Mouse (Mus musculus) liver, embryonic 12.5 days (tissue): ENCODE data around the gene Sypl2. TPM values are rescaled to one million over a fixed set of nuclear protein-coding genes. Genes with fewer than 3 reads are reported as not detected.

Source experiments
- ATAC-seq: fragments of 200-750 bp; cut with Nextera tagmentation; 2 replicates; pipeline ENCODE4 v1.8.0; 2017; ENCODE audit warnings: moderate number of reproducible peaks, mild to moderate bottlenecking, moderate library complexity
- H3K27ac ChIP-seq: fragments of 300-500 bp; sonication (generic); 2 replicates; pipeline ENCODE4 v1.5.1; 2016; ENCODE audit warnings: mild to moderate bottlenecking
- H3K27me3 ChIP-seq: fragments of 300-500 bp; sonication (generic); replicated peaks from 2 replicates; pipeline ENCODE4 v1.6.1; 2016; ENCODE audit warnings: mild to moderate bottlenecking, moderate library complexity
- H3K36me3 ChIP-seq: fragments of 300-500 bp; sonication (generic); 2 replicates; pipeline ENCODE4 v1.6.1; 2016; ENCODE audit warnings: mild to moderate bottlenecking, moderate library complexity
- H3K4me1 ChIP-seq: fragments of 300-500 bp; sonication (generic); 2 replicates; pipeline ENCODE4 v1.6.1; 2016
- H3K4me2 ChIP-seq: fragments of 300-500 bp; sonication (generic); 2 replicates; pipeline ENCODE4 v1.6.1; 2016; ENCODE audit warnings: mild to moderate bottlenecking, moderate library complexity
- H3K4me3 ChIP-seq: fragments of 300-500 bp; sonication (generic); 2 replicates; pipeline ENCODE4 v1.5.1; 2016; ENCODE audit warnings: mild to moderate bottlenecking, moderate library complexity
- H3K9ac ChIP-seq: fragments of 300-500 bp; sonication (generic); 2 replicates; pipeline ENCODE4 v1.6.1; 2016; ENCODE audit warnings: mild to moderate bottlenecking, moderate library complexity
- H3K9me3 ChIP-seq: fragments of 300-500 bp; sonication (generic); replicated peaks from 2 replicates; pipeline ENCODE4 v1.6.1; 2016; ENCODE audit warnings: mild to moderate bottlenecking, moderate library complexity
- WGBS: fragments of 180-500 bp; shearing (Covaris S2); methylation state at CpG from one replicate; pipeline ENCODE4 v1.1.7; 2016; ENCODE audit not compliant: insufficient replicate concordance; 5-methylcytosine and 5-hydroxymethylcytosine counted together
- polyA plus RNA-seq: library from polyadenylated mRNA; unstranded; fragments of >200 nt; fragmentation: Nextera tagmentation; extraction: Ambion mirVana; gene quantifications from 2 replicates; pipeline ENCODE4 v1.2.1, GENCODE M21; 2016

Gene Sypl2
- polyA plus RNA-seq, 1 experiment from 2014 or later, result 0.14 TPM

GRCm38 (mm10) chr3:108203621-108204325, 22.7 kb downstream of the Sypl2 start:
- WGBS, result 67% methylated on average over 11 of the region's 11 CpGs

GRCm38 (mm10) chr3:108203212-108203611, 23.2 kb downstream of the Sypl2 start:
- no peak overlapping the region for H3K4me2 ChIP-seq
- no peak overlapping the region for H3K9ac ChIP-seq
- WGBS, result 82% methylated on average over 13 of the region's 13 CpGs
- H3K27ac ChIP-seq, result no peak overlapping the region
- H3K27me3 ChIP-seq, result no peaks in the 10 kb centered on the region
- H3K36me3 ChIP-seq, result peaks cover 63% of the 10 kb centered on the region
- H3K4me3 ChIP-seq, result no peak overlapping the region
- no peaks in the 10 kb centered on the region for H3K9me3 ChIP-seq
- peaks cover 43% of the 10 kb centered on the region for H3K4me1 ChIP-seq
- ATAC-seq, result no peak

More at GRCm38 (mm10) chr3:108203621-108204325, 22.7 kb downstream of the Sypl2 start:
- H3K27ac ChIP-seq, result no peak overlapping the region
- H3K9ac ChIP-seq, result no peak overlapping the region
- ATAC-seq, result no peak
- peaks cover 62% of the 10 kb centered on the region for H3K36me3 ChIP-seq
- H3K4me1 ChIP-seq, result peaks cover 46% of the 10 kb centered on the region
- no peaks in the 10 kb centered on the region for H3K27me3 ChIP-seq
- H3K4me3 ChIP-seq, result no peak overlapping the region
- no peaks in the 10 kb centered on the region for H3K9me3 ChIP-seq
- H3K4me2 ChIP-seq, result no peak overlapping the region

- H3K9me3 ChIP-seq, result no peaks in the 10 kb centered on the region
- no peak overlapping the region for H3K9ac ChIP-seq
- H3K4me1 ChIP-seq, result peaks cover 42% of the 10 kb centered on the region
- no peak overlapping the region for H3K4me2 ChIP-seq
- no peaks in the 10 kb centered on the region for H3K27me3 ChIP-seq
- no peak overlapping the region for H3K4me3 ChIP-seq
- H3K36me3 ChIP-seq, result peaks cover 59% of the 10 kb centered on the region
- no peak for ATAC-seq
- H3K27ac ChIP-seq, result no peak overlapping the region
Observed at GRCm38 (mm10) chr3:108202506-108202905, 23.9 kb downstream of the Sypl2 start.

- 3% methylated on average over 44 of the region's 44 CpGs for WGBS
- H3K27ac ChIP-seq, result peak within 1 kb of the TSS; percentile 90
- peaks cover 60% of the 10 kb centered on the region for H3K4me1 ChIP-seq
- peak within 1 kb of the TSS; percentile 80 for H3K4me2 ChIP-seq
- peak; percentile 96 for ATAC-seq
- H3K36me3 ChIP-seq, result peaks cover 40% of the 10 kb centered on the region
- H3K9me3 ChIP-seq, result no peaks in the 10 kb centered on the region
- H3K4me3 ChIP-seq, result peak within 1 kb of the TSS; percentile 72
- peak within 1 kb of the TSS; percentile 79 for H3K9ac ChIP-seq
- no peaks in the 10 kb centered on the region for H3K27me3 ChIP-seq
Observed at GRCm38 (mm10) chr3:108200329-108201323, 25.8 kb downstream of the Sypl2 start, which contains the start of gene Cyb561d1. Gene Cyb561d1, minus strand, starts transcription at chr3:108201212.

- ATAC-seq, result no peak
- peak overlapping the region; percentile 79; the same call in 1 of the 2 replicates for H3K9ac ChIP-seq
- peak overlapping the region; percentile 80 for H3K4me2 ChIP-seq
- H3K9me3 ChIP-seq, result no peaks in the 10 kb centered on the region
- peak overlapping the region; percentile 72; the same call in 1 of the 2 replicates for H3K4me3 ChIP-seq
- H3K4me1 ChIP-seq, result peaks cover 59% of the 10 kb centered on the region
- H3K27ac ChIP-seq, result peak overlapping the region; percentile 90
- H3K36me3 ChIP-seq, result peaks cover 28% of the 10 kb centered on the region
- H3K27me3 ChIP-seq, result no peaks in the 10 kb centered on the region
- 92% methylated on average over 6 of the region's 6 CpGs for WGBS
Observed at GRCm38 (mm10) chr3:108199231-108199630, 27.2 kb downstream of the Sypl2 start.

- 44% methylated on average over 14 of the region's 14 CpGs for WGBS
- Histone ChIP-seq H3K9me3 (no peaks in the 10 kb centered on the region), H3K9ac (no peak overlapping the region), H3K27me3 (no peaks in the 10 kb centered on the region), H3K4me1 (peaks cover 50% of the 10 kb centered on the region), H3K4me3 (no peak overlapping the region), H3K36me3 (peaks cover 11% of the 10 kb centered on the region; the same call in 1 of the 2 replicates), H3K4me2 (peak overlapping the region; percentile 13; the same call in 1 of the 2 replicates), H3K27ac (no peak overlapping the region)
- no peak for ATAC-seq
Observed at GRCm38 (mm10) chr3:108197066-108197497, 29.4 kb downstream of the Sypl2 start.

- Histone ChIP-seq H3K36me3 (0 out of 2 replicates have a peak, but pooled peaks cover 8% of the 10 kb centered on the region), H3K4me2 (no peak overlapping the region), H3K27ac (0 out of 2 replicates have a peak overlapping the region, but pooled peaks have one; percentile 23), H3K4me1 (peaks cover 45% of the 10 kb centered on the region), H3K9me3 (no peaks in the 10 kb centered on the region), H3K4me3 (no peak overlapping the region), H3K27me3 (no peaks in the 10 kb centered on the region), H3K9ac (no peak overlapping the region)
- 47% methylated on average over 7 of the region's 7 CpGs for WGBS
- ATAC-seq, result no peak
Observed at GRCm38 (mm10) chr3:108195941-108196590, 30.4 kb downstream of the Sypl2 start.

GRCm38 (mm10) chr3:108195287-108195686, 31.2 kb downstream of the Sypl2 start:
- Histone ChIP-seq H3K4me2 (no peak overlapping the region), H3K27ac (no peak overlapping the region), H3K36me3 (0 out of 2 replicates have a peak, but pooled peaks cover 8% of the 10 kb centered on the region), H3K9ac (no peak overlapping the region), H3K9me3 (no peaks in the 10 kb centered on the region), H3K4me3 (no peak overlapping the region), H3K27me3 (no peaks in the 10 kb centered on the region), H3K4me1 (peaks cover 42% of the 10 kb centered on the region)
- no peak for ATAC-seq
- WGBS, result 66% methylated on average over 4 of the region's 4 CpGs

- H3K9me3 ChIP-seq, result no peaks in the 10 kb centered on the region
- H3K27me3 ChIP-seq, result peaks cover 13% of the 10 kb centered on the region
- WGBS, result 56% methylated on average over 4 of the region's 4 CpGs
- no peak overlapping the region for H3K4me2 ChIP-seq
- 0 out of 2 replicates have a peak, but pooled peaks cover under 1% of the 10 kb centered on the region for H3K36me3 ChIP-seq
- ATAC-seq, result peak; percentile 9; the same call in 1 of the 2 replicates
- H3K9ac ChIP-seq, result no peak overlapping the region
- no peak overlapping the region for H3K27ac ChIP-seq
- H3K4me1 ChIP-seq, result peaks cover 39% of the 10 kb centered on the region
- no peak overlapping the region for H3K4me3 ChIP-seq
Observed at GRCm38 (mm10) chr3:108193686-108194085, 32.8 kb downstream of the Sypl2 start.

GRCm38 (mm10) chr3:108189897-108190296, 36.6 kb downstream of the Sypl2 start:
- H3K9ac ChIP-seq, result no peak overlapping the region
- ATAC-seq, result no peak
- peaks cover 51% of the 10 kb centered on the region for H3K27me3 ChIP-seq
- H3K4me3 ChIP-seq, result no peak overlapping the region
- 51% methylated on average over 5 of the region's 5 CpGs for WGBS
- H3K27ac ChIP-seq, result no peak overlapping the region
- H3K4me1 ChIP-seq, result peaks cover 35% of the 10 kb centered on the region
- no peaks in the 10 kb centered on the region for H3K9me3 ChIP-seq
- H3K4me2 ChIP-seq, result peak overlapping the region; percentile 5; the same call in 1 of the 2 replicates
- H3K36me3 ChIP-seq, result no peaks in the 10 kb centered on the region

- H3K27me3 ChIP-seq, result peaks cover 61% of the 10 kb centered on the region
- H3K4me1 ChIP-seq, result peaks cover 31% of the 10 kb centered on the region
Observed at GRCm38 (mm10) chr3:108188716-108189490, 37.5 kb downstream of the Sypl2 start.

More at GRCm38 (mm10) chr3:108188716-108189490, 37.5 kb downstream of the Sypl2 start:
- H3K9me3 ChIP-seq, result no peaks in the 10 kb centered on the region
- no peak overlapping the region for H3K27ac ChIP-seq
- H3K9ac ChIP-seq, result no peak overlapping the region
- H3K4me3 ChIP-seq, result no peak overlapping the region
- H3K4me2 ChIP-seq, result no peak overlapping the region
- ATAC-seq, result no peak
- WGBS, result 54% methylated on average over 9 of the region's 9 CpGs
- H3K36me3 ChIP-seq, result no peaks in the 10 kb centered on the region
